Comparison of ENCODE assay signal across 16 mouse cellular contexts in the genomic region with DNA sequence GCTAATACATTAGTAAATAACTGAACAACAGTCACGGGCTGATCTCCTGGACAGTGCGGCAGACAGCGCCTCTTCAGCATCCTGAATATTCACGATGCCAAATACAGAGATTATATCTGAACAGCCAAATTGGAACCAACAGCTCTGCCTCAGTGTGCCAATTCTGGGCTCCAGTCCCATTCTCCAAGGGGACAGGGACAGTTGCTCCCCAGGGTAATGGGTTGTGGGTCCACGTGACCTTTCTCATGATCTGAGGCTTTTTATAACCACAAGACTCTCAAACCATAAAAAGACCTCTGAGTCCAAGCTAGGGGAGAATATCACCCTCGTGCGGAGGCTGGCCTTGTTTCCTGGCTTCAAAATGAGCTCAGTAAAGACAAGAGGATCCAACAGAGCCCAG. TPM values are rescaled to one million over a fixed set of nuclear protein-coding genes. Genes with fewer than 3 reads are reported as not detected.
DNase-seq lines count a peak whose midpoint lies in the region; ATAC-seq and TF ChIP-seq lines count a peak whose summit lies in the region.
"Had no signal": no experiment of that assay in that cellular context is flagged by ENCODE, and none has a peak within 500 bp of the region (broad histone marks: within the 10 kb centered on the region; RNA-seq: fewer than 3 reads in every experiment).

No protein-coding gene starts in this region.

- H3K4me2 ChIP-seq in hindbrain, postnatal 0 days (ENCODE audit: low read depth, low read length), result no peak overlapping the region
- no peak overlapping the region for H3K4me2 ChIP-seq in hindbrain, embryonic 14.5 days (replicated peaks)
- H3K4me2 ChIP-seq in forebrain, embryonic 12.5 days, result no peak overlapping the region

- WGBS in hindbrain, postnatal 0 days, result 58% methylated on average over 7 of the region's 7 CpGs
- WGBS in hindbrain, embryonic 14.5 days, result 85% methylated on average over 7 of the region's 7 CpGs
- 88% methylated on average over 7 of the region's 7 CpGs for WGBS in forebrain, embryonic 12.5 days

- no peaks in the 10 kb centered on the region for H3K9me3 ChIP-seq in hindbrain, postnatal 0 days (ENCODE audit: low read length)
- no peaks in the 10 kb centered on the region for H3K9me3 ChIP-seq in hindbrain, embryonic 14.5 days (ENCODE audit: control insufficient read depth, low read length)
- no peaks in the 10 kb centered on the region for H3K9me3 ChIP-seq in forebrain, embryonic 12.5 days
- H3K9me3 ChIP-seq: G1E had no signal

- ATAC-seq in hindbrain, postnatal 0 days, result no peak
- ATAC-seq in hindbrain, embryonic 14.5 days (ENCODE audit: low FRiP score), result no peak
- ATAC-seq in forebrain, embryonic 12.5 days (ENCODE audit: low FRiP score), result no peak

- no peaks in the 10 kb centered on the region for H3K36me3 ChIP-seq in hindbrain, postnatal 0 days (ENCODE audit: insufficient read depth, low read length)
- no peaks in the 10 kb centered on the region for H3K36me3 ChIP-seq in hindbrain, embryonic 14.5 days (replicated peaks; ENCODE audit: control insufficient read depth, insufficient read depth)
- H3K36me3 ChIP-seq in forebrain, embryonic 12.5 days (replicated peaks), result no peaks in the 10 kb centered on the region
- H3K36me3 ChIP-seq: G1E had no signal

- no peak overlapping the region for H3K4me3 ChIP-seq in hindbrain, postnatal 0 days (ENCODE audit: low read length)
- H3K4me3 ChIP-seq in hindbrain, embryonic 14.5 days (replicated peaks; ENCODE audit: low read length), result no peak overlapping the region
- H3K4me3 ChIP-seq in forebrain, embryonic 12.5 days (replicated peaks), result no peak overlapping the region

- TF ChIP-seq CTCF in hindbrain, postnatal 0 days (IDR thresholded peaks at IDR 0.05; ENCODE audit: low read depth), result no peak

- no peaks in the 10 kb centered on the region for H3K27me3 ChIP-seq in hindbrain, postnatal 0 days (ENCODE audit: insufficient read depth, low read length)
- H3K27me3 ChIP-seq in hindbrain, embryonic 14.5 days (ENCODE audit: control insufficient read depth, insufficient read depth, low read length), result peaks cover 3% of the 10 kb centered on the region; the same call in 1 of the 2 replicates
- peaks cover 85% of the 10 kb centered on the region for H3K27me3 ChIP-seq in forebrain, embryonic 12.5 days

- no peak overlapping the region for H3K9ac ChIP-seq in hindbrain, postnatal 0 days (replicated peaks; ENCODE audit: low read length)
- no peak overlapping the region for H3K9ac ChIP-seq in hindbrain, embryonic 14.5 days
- no peak overlapping the region for H3K9ac ChIP-seq in forebrain, embryonic 12.5 days

- H3K27ac ChIP-seq in hindbrain, postnatal 0 days, result no peak overlapping the region
- no peak overlapping the region for H3K27ac ChIP-seq in hindbrain, embryonic 14.5 days
- no peak overlapping the region for H3K27ac ChIP-seq in forebrain, embryonic 12.5 days
- H3K27ac ChIP-seq: macrophage had no signal

- DNase-seq in adrenal gland, postnatal 14 days, result peak; percentile 11
- no peak for DNase-seq in adrenal gland, postnatal 36 days
- DNase-seq in hindbrain, postnatal 0 days (ENCODE audit: low spot score), result peak; percentile 46
- DNase-seq in hindbrain, embryonic 14.5 days (ENCODE audit: low spot score), result no peak
- peak; percentile 53 to 57 for DNase-seq in cerebellum, postnatal 25 days
- DNase-seq in layer of hippocampus, postnatal 14 days (ENCODE audit: low spot score in 2 of 2), result peak; percentile 35 to 66
- DNase-seq in right cerebral cortex, postnatal 4 days, result no peak
- DNase-seq: spleen, adult 18-20 months; thymus, adult 18-20 months had no signal

- H3K4me1 ChIP-seq in hindbrain, postnatal 0 days (ENCODE audit: insufficient read depth, low read length), result no peaks in the 10 kb centered on the region
- H3K4me1 ChIP-seq in hindbrain, embryonic 14.5 days (replicated peaks; ENCODE audit: control insufficient read depth, insufficient read depth, low read length), result peaks cover 4% of the 10 kb centered on the region; the same call in 1 of the 2 replicates
- peaks cover 5% of the 10 kb centered on the region; the same call in 1 of the 2 replicates for H3K4me1 ChIP-seq in forebrain, embryonic 12.5 days

RNA-seq across cellular contexts. Expression of a gene that starts 10.1 kb away (rescaled TPM):
- total RNA-seq in adrenal gland, postnatal 14 days (2021), result 0.15 and 0.19 TPM in 2 replicates
- under 1 TPM in 1 of 2 experiments, not detected in 1; 0.16 TPM for total RNA-seq in adrenal gland, postnatal 36 days (2021)
- 3.0 and 3.3 TPM in 2 replicates for total RNA-seq in hindbrain, postnatal 0 days (2014; rRNA removed)
- 2.3 and 2.7 TPM in 2 replicates for polyA plus RNA-seq in hindbrain, postnatal 0 days (2015; fragmentation: Nextera tagmentation; extraction: Ambion mirVana)
- polyA plus RNA-seq in hindbrain, embryonic 14.5 days (2014; fragmentation: Nextera tagmentation; extraction: Ambion mirVana), result 1.7 and 2.4 TPM in 2 replicates
- 1 to 10 TPM; 4.0 to 4.4 TPM for total RNA-seq in layer of hippocampus, postnatal 14 days (2021)
- 0.26 and 0.38 TPM in 2 replicates for polyA plus RNA-seq in forebrain, embryonic 12.5 days (2016; fragmentation: Nextera tagmentation; extraction: Ambion mirVana)
- total RNA-seq: common myeloid progenitor, adult 5-6 weeks; liver, adult 2 months had no signal
- polyA plus RNA-seq: G1E, macrophage had no signal

RNA-seq across cellular contexts. Expression of a gene that starts 42.2 kb away (rescaled TPM):
- 0.68 and 1.6 TPM in 2 replicates for total RNA-seq in adrenal gland, postnatal 14 days (2021)
- total RNA-seq in adrenal gland, postnatal 36 days (2021), result 1 to 10 TPM in 1 of 2 experiments, under 1 TPM in 1; 0.26 to 4.1 TPM
- total RNA-seq in hindbrain, postnatal 0 days (2014; rRNA removed), result 1.0 and 1.6 TPM in 2 replicates
- 0.93 TPM in 2 replicates for polyA plus RNA-seq in hindbrain, postnatal 0 days (2015; fragmentation: Nextera tagmentation; extraction: Ambion mirVana)
- polyA plus RNA-seq in hindbrain, embryonic 14.5 days (2014; fragmentation: Nextera tagmentation; extraction: Ambion mirVana), result 0.23 and 0.65 TPM in 2 replicates
- total RNA-seq in layer of hippocampus, postnatal 14 days (2021), result under 1 TPM; 0.33 to 0.41 TPM
- 0.08 and 0.19 TPM in 2 replicates for polyA plus RNA-seq in forebrain, embryonic 12.5 days (2016; fragmentation: Nextera tagmentation; extraction: Ambion mirVana)
- total RNA-seq: common myeloid progenitor, adult 5-6 weeks; liver, adult 2 months had no signal
- polyA plus RNA-seq: intestine, embryonic 14.5 days; large intestine, adult 2 months; macrophage had no signal

Comparison
In these comparisons a context has a peak if more than half of its experiments do, and no peak if none do; other contexts are left out.
1. DNase-seq: peak in adrenal gland, postnatal 14 days (single experiment), hindbrain, postnatal 0 days (single experiment), cerebellum, postnatal 25 days (2 of 2) and layer of hippocampus, postnatal 14 days (2 of 2); none in adrenal gland, postnatal 36 days (0 of 2), hindbrain, embryonic 14.5 days (single experiment) and right cerebral cortex, postnatal 4 days (single experiment).